Mouse (Mus musculus) testis, adult 2 months (tissue): Measurements from ENCODE around the gene Oas3. TPM values are rescaled to one million over a fixed set of nuclear protein-coding genes. Genes with fewer than 3 reads are reported as not detected.

Experiments
- H3K27ac ChIP-seq: fragments of 200-500 bp; 2 replicates; pipeline ENCODE4 v1.5.1; 2012; ENCODE audit warnings: low read depth, low read length; ENCODE audit not compliant: control insufficient read depth, insufficient read depth
- H3K27me3 ChIP-seq: fragments of 200-500 bp; 2 replicates; pipeline ENCODE4 v1.6.1; 2012; ENCODE audit warnings: mild to moderate bottlenecking, low read length, moderate library complexity; ENCODE audit not compliant: control insufficient read depth, insufficient read depth
- H3K36me3 ChIP-seq: fragments of 200-500 bp; 2 replicates; pipeline ENCODE4 v1.6.1; 2012; ENCODE audit warnings: mild to moderate bottlenecking, low read length; ENCODE audit not compliant: control insufficient read depth, insufficient read depth
- H3K4me1 ChIP-seq: fragments of 200-500 bp; 2 replicates; pipeline ENCODE4 v1.6.1; 2012; ENCODE audit warnings: low read length; ENCODE audit not compliant: control insufficient read depth, insufficient read depth
- H3K4me3 ChIP-seq: fragments of 200-500 bp; 2 replicates; pipeline ENCODE4 v1.5.1; 2012; ENCODE audit warnings: low read depth, mild to moderate bottlenecking, low read length, moderate library complexity, mixed read lengths; ENCODE audit not compliant: control insufficient read depth
- CTCF ChIP-seq: fragments of 200-500 bp; IDR thresholded peaks from 2 replicates; pipeline ENCODE4 v1.5.1; 2012; ENCODE audit warnings: low read depth, mild to moderate bottlenecking, inconsistent platforms, low read length, moderate library complexity; ENCODE audit not compliant: control insufficient read depth, insufficient read depth, insufficient replicate concordance
- POLR2A ChIP-seq: fragments of 200-500 bp; IDR thresholded peaks from 2 replicates; pipeline ENCODE4 v1.6.1; 2012; ENCODE audit warnings: low read depth, mild to moderate bottlenecking, inconsistent platforms, low read length, moderate library complexity; ENCODE audit not compliant: control insufficient read depth
- polyA plus RNA-seq: library from polyadenylated mRNA; depleted of rRNA; stranded (reverse); fragments of >200 nt; gene quantifications from 2 replicates; pipeline ENCODE4 v1.2.3, GENCODE M21; 2012

Gene Oas3
- polyA plus RNA-seq, 1 experiment = 0.07 TPM

DNA sequence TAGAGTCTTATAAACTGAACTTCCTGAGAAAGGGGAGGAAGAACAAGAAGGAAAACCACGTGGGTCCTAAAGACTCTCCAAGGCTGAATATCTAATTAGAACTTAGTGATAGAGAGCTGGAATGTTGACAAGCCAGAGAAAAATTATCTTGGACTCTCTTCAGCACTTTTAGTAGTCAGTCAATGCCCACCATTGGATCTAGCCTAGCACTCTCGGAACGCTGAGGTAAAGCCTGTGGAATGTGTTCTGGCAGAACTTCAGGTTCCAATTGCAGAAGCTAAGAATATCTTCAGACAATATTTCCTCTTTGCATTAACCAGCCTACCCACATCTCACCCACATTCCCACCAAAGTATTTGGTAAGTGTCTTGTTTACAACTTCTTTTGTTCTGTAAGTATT, 2.5 kb upstream of the Oas3 start:
- TF ChIP-seq CTCF = no peak
- no peak for TF ChIP-seq POLR2A
- H3K27me3 ChIP-seq = no peaks in the 10 kb centered on the region
- no peak overlapping the region for H3K27ac ChIP-seq
- no peaks in the 10 kb centered on the region for H3K36me3 ChIP-seq
- H3K4me3 ChIP-seq = no peak overlapping the region
- 0 out of 2 replicates have a peak, but pooled peaks cover 2% of the 10 kb centered on the region for H3K4me1 ChIP-seq

DNA sequence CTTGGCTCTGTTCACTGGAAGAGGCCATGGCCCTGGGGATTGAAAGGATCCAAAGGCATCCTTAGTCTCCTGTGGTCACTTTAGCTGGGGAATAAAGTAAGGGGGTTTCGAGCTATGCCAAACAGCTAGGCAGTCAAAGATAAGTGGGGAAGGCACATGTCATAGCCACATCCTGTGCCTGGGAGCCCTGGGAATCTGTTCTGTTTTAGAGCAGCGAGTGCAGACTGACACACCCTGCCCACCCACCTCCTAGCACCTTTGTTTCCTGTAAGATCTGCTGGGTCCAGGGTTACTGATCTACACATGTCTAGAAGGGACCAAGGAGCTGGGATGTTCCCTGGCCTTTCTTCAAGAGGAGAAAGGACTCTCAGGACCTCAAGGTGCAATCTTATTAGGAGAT, 1.5 kb upstream of the Oas3 start:
- Histone ChIP-seq H3K4me1 (0 out of 2 replicates have a peak, but pooled peaks cover 2% of the 10 kb centered on the region), H3K27me3 (no peaks in the 10 kb centered on the region), H3K27ac (no peak overlapping the region), H3K36me3 (no peaks in the 10 kb centered on the region), H3K4me3 (no peak overlapping the region)
- no peak for TF ChIP-seq POLR2A
- TF ChIP-seq CTCF = no peak

DNA sequence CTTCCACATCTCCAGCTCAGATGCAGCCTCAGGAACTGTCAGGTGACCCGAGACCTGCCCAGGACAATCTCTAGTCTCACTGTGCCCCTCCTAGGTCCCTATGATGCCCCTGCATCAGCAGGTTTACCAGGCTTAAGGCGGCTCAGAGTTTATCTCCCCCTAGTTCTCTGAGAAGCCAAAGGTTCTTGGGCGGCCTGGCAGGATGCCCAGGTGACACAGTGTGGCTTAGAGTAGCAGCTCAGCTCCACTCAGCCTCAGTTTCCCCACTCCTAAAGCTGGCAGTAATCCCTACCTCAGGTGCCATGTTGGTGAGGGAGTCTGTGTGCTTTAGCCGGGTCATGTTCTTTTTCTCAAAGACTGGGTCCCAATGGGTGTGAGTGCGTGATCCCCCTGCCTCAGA, 660 bp downstream of the Oas3 start:
- H3K4me1 ChIP-seq = 0 out of 2 replicates have a peak, but pooled peaks cover 2% of the 10 kb centered on the region
- H3K4me3 ChIP-seq = no peak overlapping the region
- TF ChIP-seq CTCF (no peak), POLR2A (no peak)

DNA sequence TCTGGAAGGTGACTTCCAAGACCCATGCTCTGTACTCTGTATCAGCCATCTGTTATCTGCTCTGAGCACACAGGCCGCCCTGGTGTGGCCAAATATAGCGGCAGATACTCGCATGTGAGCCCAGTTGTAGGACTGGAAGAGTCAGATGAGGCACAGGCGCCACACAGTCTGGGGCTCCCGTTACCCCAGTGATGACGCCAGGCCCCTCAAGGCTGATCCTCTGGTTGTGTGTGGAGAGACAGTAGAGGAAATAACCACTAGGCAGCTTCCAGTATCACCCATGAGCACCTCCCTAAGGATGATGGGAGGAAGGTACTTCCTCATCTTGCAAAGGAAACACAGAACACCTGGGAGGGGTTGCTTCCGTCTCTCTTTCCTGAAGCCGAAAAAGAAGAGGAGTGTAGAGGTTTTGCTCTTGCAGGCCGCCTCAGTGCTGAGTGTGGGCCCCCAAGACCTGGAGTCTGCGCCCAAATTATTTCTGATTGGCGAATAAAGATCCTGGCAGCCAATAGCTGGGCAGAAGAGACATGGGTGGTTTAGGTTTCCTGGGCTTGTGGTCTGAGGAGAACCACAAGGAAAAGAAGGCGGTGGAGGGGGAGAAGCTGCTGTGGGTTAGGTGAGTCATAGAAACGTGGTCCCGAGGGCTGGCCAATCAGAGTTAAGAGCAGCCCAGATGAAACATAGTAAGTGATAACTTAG, 2.0 kb downstream of the Oas3 start:
- Histone ChIP-seq H3K4me1 (0 out of 2 replicates have a peak, but pooled peaks cover 2% of the 10 kb centered on the region), H3K36me3 (no peaks in the 10 kb centered on the region), H3K27me3 (no peaks in the 10 kb centered on the region), H3K27ac (no peak overlapping the region), H3K4me3 (no peak overlapping the region)
- TF ChIP-seq CTCF (no peak), POLR2A (no peak)

More for the DNA sequence above, 660 bp downstream of the Oas3 start:
- Histone ChIP-seq H3K27ac (no peak overlapping the region), H3K27me3 (no peaks in the 10 kb centered on the region), H3K36me3 (no peaks in the 10 kb centered on the region)

DNA sequence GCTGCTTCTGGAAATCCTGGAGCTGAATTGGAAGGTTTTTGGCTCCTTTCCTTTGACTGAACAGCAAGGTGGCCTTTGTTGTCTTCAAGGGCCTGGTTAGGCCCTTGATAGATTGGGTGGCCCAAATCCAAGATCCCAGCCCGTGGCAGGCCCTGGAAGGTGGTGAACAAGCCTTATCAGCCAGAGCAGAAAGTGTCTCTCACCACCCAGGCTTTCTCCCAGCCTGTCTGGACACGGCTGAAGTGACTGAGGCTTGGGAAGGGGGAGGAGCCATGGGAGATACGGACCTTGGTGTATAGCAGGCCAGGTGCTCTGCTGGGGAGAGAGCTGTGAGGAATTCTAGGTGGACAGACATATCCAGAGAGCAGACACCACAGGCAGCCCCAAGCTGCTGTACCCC, 8.1 kb downstream of the Oas3 start:
- Histone ChIP-seq H3K4me3 (no peak overlapping the region), H3K4me1 (no peaks in the 10 kb centered on the region), H3K27me3 (no peaks in the 10 kb centered on the region), H3K36me3 (no peaks in the 10 kb centered on the region), H3K27ac (no peak overlapping the region)
- TF ChIP-seq CTCF (no peak), POLR2A (no peak)

DNA sequence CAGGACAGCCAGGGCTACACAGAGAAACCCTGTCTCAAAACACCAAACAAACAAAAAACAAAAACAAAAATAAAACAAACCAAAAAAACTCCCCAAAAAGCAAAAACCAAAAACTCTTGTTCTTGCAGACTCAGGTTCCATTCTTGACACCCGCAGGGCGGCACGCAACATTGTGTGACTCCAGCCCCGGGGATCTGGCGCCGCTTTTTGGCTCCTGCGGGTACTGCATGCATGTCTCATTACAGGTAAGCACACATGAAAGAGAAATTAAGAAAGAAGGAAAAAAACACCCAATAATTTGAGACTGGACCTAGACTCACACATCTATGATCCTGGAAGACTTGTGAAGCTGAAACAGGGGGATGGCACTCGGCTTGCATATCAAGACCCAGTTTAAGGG, 12.5 kb downstream of the Oas3 start:
- no peaks in the 10 kb centered on the region for H3K27me3 ChIP-seq
- TF ChIP-seq POLR2A (no peak), CTCF (no peak)
- H3K36me3 ChIP-seq = no peaks in the 10 kb centered on the region
- H3K4me1 ChIP-seq = peaks cover 6% of the 10 kb centered on the region
- H3K4me3 ChIP-seq = no peak overlapping the region
- no peak overlapping the region for H3K27ac ChIP-seq

DNA sequence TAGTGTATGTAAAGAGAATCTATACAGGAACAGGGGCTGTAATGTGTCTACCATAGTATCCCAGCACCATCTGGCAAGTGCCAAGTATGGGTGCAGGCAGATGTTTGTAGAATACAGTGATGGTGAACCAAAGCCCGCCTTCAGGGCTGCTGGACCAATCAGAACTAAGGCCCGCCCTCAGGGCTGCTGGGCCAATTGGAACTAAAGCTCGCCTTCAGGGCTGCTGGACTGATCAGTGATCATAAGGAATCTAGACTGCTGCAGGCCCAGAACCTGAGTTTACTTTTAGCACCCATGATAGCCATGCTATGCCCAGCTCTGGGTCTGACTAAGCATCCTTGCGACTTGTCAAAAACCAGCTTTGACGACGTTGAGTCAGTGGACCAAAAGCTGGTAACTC, 15.6 kb downstream of the Oas3 start:
- Histone ChIP-seq H3K27ac (no peak overlapping the region), H3K27me3 (no peaks in the 10 kb centered on the region), H3K36me3 (no peaks in the 10 kb centered on the region), H3K4me1 (peaks cover 6% of the 10 kb centered on the region), H3K4me3 (no peak overlapping the region)
- TF ChIP-seq POLR2A (no peak), CTCF (no peak)

DNA sequence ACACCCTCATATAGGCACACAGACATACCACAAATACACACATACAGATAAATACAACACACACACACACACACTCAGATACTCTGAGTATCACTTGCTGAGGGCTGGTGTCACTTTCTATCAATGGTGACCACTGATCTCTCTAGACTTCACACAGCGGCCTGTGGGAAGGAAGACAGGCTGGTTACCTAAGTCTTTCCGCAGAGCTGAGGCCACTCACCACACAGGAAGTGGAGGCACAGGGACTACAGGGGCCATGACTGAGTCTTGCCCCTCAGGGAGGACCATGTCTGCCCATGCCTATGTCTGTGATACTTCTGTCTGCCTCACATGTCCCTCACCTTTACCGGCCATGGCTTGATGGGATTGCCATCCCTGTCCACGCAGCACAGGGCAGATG, 23.2 kb downstream of the Oas3 start:
- H3K36me3 ChIP-seq = no peaks in the 10 kb centered on the region
- H3K27me3 ChIP-seq = no peaks in the 10 kb centered on the region
- no peak overlapping the region for H3K27ac ChIP-seq
- no peak for TF ChIP-seq CTCF
- no peak for TF ChIP-seq POLR2A
- no peaks in the 10 kb centered on the region for H3K4me1 ChIP-seq
- no peak overlapping the region for H3K4me3 ChIP-seq
